Mouse (Mus musculus) forebrain, embryonic 16.5 days (tissue): Measurements from ENCODE around the gene Hoxa10. TPM values are rescaled to one million over a fixed set of nuclear protein-coding genes. Genes with fewer than 3 reads are reported as not detected.

Source experiments
- ATAC-seq: fragments of 200-750 bp; cut with Nextera tagmentation; 2 replicates; pipeline ENCODE4 v1.8.0; 2017; ENCODE audit warnings: mild to moderate bottlenecking, moderate library complexity
- H3K27ac ChIP-seq: fragments of 300-500 bp; sonication (generic); 2 replicates; pipeline ENCODE4 v1.5.1; 2014; ENCODE audit warnings: low read length, control low read depth
- H3K27me3 ChIP-seq: fragments of 300-500 bp; sonication (generic); replicated peaks from 2 replicates; pipeline ENCODE4 v1.6.1; 2014; ENCODE audit warnings: low read length; ENCODE audit not compliant: control insufficient read depth, insufficient read depth
- H3K36me3 ChIP-seq: fragments of 300-500 bp; sonication (generic); 2 replicates; pipeline ENCODE4 v1.6.1; 2014; ENCODE audit not compliant: control insufficient read depth, insufficient read depth
- H3K4me1 ChIP-seq: fragments of 300-500 bp; sonication (generic); replicated peaks from 2 replicates; pipeline ENCODE4 v1.6.1; 2014; ENCODE audit warnings: low read length; ENCODE audit not compliant: control insufficient read depth, insufficient read depth
- H3K4me2 ChIP-seq: fragments of 300-500 bp; sonication (generic); 2 replicates; pipeline ENCODE4 v1.6.1; 2014; ENCODE audit warnings: mild to moderate bottlenecking, low read length, control low read depth
- H3K4me3 ChIP-seq: fragments of 300-500 bp; sonication (generic); replicated peaks from 2 replicates; pipeline ENCODE4 v1.5.1; 2014; ENCODE audit warnings: mild to moderate bottlenecking, low read length, control low read depth
- H3K9ac ChIP-seq: fragments of 300-500 bp; sonication (generic); replicated peaks from 2 replicates; pipeline ENCODE4 v1.6.1; 2014; ENCODE audit warnings: low read depth, low read length, control low read depth
- H3K9me3 ChIP-seq: fragments of 300-500 bp; sonication (generic); 2 replicates; pipeline ENCODE4 v1.6.1; 2016; ENCODE audit warnings: low read length; ENCODE audit not compliant: control insufficient read depth
- WGBS: fragments of 180-500 bp; shearing (Covaris S2); extraction: QIAGEN DNeasy Blood & Tissue Kit; methylation state at CpG from one replicate; pipeline ENCODE4 v1.1.7; 2014; 5-methylcytosine and 5-hydroxymethylcytosine counted together
- polyA plus RNA-seq: library from polyadenylated mRNA; unstranded; fragments of >200 nt; fragmentation: Nextera tagmentation; extraction: Ambion mirVana; gene quantifications from 2 replicates; pipeline ENCODE4 v1.2.1, GENCODE M21; 2015

Gene Hoxa10
- polyA plus RNA-seq, 1 experiment from 2014 or later = not detected

DNA sequence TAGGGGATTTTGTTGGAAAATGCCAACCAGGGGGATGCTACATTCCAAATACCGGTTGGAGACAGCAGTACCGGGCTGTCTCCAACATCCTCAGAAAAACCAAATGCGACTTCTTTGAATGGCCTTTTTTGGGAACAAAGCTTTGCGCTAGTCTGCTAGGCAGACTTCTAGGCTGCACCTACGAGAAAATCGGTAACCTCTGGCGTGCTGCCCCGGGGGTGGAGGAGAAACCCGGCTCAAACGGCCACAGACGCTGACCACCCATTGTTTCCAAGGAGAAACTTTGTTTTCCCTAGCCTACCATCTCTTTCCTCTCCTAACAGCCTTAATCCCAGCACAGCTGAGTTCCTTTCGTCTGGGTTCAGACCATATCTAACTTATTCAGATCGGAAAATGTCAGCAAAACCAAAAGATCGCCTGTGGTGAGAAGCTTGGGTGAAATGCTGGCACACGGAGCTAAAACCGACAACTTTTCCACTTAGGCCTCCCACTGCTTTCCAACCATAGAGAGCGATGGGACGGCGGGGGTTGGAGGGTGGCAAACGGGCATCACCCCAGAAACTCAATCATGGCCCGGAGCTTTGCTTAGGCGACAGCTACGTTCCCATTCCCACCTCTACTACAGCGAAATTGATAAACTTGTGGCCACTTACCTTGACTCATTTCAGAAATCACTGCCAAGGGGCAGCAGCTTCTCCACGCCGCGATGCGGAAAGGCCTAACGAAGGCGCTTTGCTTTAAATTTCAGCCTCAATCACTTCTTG lies 847 bp downstream of the Hoxa10 start:
- Histone ChIP-seq H3K4me1 (no peaks in the 10 kb centered on the region), H3K4me3 (no peak overlapping the region), H3K4me2 (no peak overlapping the region), H3K9ac (no peak overlapping the region), H3K36me3 (no peaks in the 10 kb centered on the region), H3K27ac (no peak overlapping the region), H3K9me3 (no peaks in the 10 kb centered on the region), H3K27me3 (peaks cover 90% of the 10 kb centered on the region)
- WGBS = 3% methylated on average over 30 of the region's 30 CpGs
- ATAC-seq = no peak

DNA sequence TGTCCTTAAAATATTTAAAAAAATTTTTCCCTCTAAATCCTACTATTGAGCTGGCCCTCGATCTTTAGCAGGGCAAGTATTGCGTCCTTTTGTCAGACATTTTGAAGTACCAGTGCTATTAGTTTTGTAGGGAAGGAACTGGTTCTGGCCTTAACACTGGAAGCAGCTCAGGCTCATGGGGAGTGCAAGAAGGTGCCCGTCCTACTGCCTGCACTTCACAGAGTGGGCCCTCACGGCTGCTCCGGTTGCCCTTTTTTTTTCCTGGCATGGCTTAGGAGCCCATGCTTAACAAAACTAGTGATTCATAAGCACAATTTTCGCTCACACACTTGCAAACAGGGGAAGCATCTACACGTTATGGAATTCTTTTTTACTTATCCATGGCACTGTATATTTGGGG lies 1.7 kb downstream of the Hoxa10 start:
- Histone ChIP-seq H3K4me1 (no peaks in the 10 kb centered on the region; the same call in 1 of the 2 replicates), H3K4me2 (no peak overlapping the region), H3K9me3 (no peaks in the 10 kb centered on the region), H3K9ac (no peak overlapping the region), H3K27me3 (peaks cover 92% of the 10 kb centered on the region), H3K27ac (no peak overlapping the region), H3K4me3 (no peak overlapping the region), H3K36me3 (no peaks in the 10 kb centered on the region)
- 4% methylated on average over 7 of the region's 7 CpGs for WGBS
- no peak for ATAC-seq

DNA sequence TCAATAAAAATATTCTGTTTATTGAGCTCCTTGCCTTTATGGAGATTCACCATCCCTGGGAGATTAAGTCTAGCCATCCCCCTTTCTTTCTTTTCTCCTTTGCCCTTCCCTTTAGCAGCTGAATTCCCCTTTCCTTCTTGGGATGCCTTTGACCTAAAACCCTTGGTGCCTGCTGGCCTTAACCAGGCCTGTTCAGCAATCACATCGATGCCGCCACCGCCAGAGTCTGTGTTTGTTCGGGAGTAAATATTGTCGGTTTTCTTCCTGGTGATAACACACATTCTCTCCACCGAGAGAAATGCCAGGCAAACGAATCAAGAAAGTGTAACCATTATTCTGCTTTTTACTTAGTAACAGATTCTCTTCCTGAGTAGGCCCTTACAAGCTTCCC lies 2.5 kb downstream of the Hoxa10 start:
- 3% methylated on average over 7 of the region's 7 CpGs for WGBS
- Histone ChIP-seq H3K4me1 (no peaks in the 10 kb centered on the region; the same call in 1 of the 2 replicates), H3K36me3 (no peaks in the 10 kb centered on the region), H3K27me3 (peaks cover 92% of the 10 kb centered on the region), H3K9me3 (no peaks in the 10 kb centered on the region), H3K9ac (no peak overlapping the region), H3K27ac (no peak overlapping the region), H3K4me3 (no peak overlapping the region), H3K4me2 (no peak overlapping the region)
- no peak for ATAC-seq

DNA sequence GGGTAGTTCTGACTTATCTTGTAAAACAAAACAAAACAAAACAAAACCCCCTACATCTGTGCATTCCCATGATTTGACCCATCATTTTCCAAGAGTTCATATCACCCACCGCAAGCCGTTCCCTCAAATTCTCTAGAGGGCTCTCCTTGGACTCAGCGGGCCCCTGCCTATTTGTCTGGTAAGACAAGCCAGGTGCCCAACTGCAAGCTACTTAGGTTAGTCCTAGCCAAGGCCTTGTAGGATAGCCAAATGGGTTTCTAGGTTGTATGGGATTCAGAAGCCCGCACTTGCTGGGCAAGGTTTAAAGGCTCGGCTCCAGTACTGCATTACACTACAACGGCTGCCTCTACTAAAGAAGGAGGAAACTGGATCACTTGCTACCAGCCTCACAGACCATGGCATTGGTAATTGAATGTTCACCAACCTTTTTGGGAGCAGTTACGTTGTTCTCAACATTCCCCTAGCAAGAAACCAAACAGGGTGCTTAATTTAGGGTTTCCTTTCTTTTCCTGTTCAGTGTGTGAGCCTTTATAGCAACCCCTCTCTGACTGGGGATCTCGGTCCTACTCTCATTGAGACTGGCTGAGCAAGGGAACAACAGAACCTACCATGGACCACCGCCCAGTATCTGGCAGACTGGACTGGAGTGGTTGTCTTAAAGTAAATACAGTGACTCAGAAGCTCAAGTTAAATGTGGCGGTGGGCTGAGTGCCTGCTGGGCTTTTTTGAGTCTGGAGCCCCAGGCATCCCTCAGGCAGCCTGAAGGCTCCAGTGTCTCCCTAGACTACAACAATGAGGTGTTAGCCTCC lies 3.1 kb downstream of the Hoxa10 start:
- Histone ChIP-seq H3K27ac (no peak overlapping the region), H3K4me2 (no peak overlapping the region), H3K4me1 (no peaks in the 10 kb centered on the region; the same call in 1 of the 2 replicates), H3K4me3 (no peak overlapping the region), H3K9me3 (no peaks in the 10 kb centered on the region), H3K36me3 (no peaks in the 10 kb centered on the region), H3K9ac (no peak overlapping the region), H3K27me3 (peaks cover 90% of the 10 kb centered on the region)
- WGBS = 5% methylated on average over 10 of the region's 10 CpGs
- no peak for ATAC-seq

DNA sequence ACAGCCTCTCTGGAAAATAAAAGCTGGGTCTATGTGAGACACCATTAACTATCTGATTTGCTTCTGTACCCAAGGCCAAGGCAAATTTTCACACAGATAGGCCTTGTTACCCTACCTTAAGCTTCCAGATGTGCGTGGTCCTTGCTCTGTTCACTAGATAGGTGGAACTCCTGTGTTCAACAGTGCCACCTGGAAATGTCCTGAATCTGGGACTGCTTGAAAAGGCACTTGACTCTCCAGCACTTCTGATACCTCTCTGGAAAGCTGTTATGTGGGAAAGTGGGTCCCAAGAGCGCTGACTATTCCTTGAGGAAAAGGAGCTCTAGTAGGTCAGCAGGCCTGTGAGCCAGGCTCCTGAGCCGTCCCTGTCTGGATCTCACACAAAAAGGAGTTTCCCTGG lies 3.8 kb downstream of the Hoxa10 start:
- H3K27ac ChIP-seq = no peak overlapping the region
- no peak for ATAC-seq
- H3K9ac ChIP-seq = no peak overlapping the region
- H3K27me3 ChIP-seq = peaks cover 92% of the 10 kb centered on the region
- H3K9me3 ChIP-seq = no peaks in the 10 kb centered on the region
- no peaks in the 10 kb centered on the region for H3K36me3 ChIP-seq
- H3K4me2 ChIP-seq = no peak overlapping the region
- no peaks in the 10 kb centered on the region; the same call in 1 of the 2 replicates for H3K4me1 ChIP-seq
- H3K4me3 ChIP-seq = no peak overlapping the region
- WGBS = 4% methylated on average over 3 of the region's 3 CpGs

DNA sequence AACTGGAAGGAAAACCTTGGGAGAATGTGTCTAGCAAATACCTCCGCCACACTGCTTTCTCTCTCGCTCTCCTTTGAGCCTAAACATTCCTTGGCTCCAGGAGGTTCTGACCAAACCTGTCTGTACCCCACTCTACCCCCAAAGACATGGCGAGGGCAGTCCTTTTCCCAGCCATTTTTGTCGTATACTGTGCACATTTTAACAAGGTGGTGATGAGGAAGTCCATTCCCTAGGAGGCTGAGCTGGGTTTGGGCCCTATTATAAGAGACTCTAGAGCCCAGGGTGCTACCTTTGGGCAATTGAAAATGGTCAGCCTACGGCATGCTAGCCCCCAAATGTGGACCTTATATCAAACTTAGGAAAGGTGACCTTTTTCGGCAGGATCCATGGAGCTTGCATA lies 4.8 kb downstream of the Hoxa10 start:
- no peaks in the 10 kb centered on the region; the same call in 1 of the 2 replicates for H3K4me1 ChIP-seq
- no peak overlapping the region for H3K4me2 ChIP-seq
- H3K9me3 ChIP-seq = no peaks in the 10 kb centered on the region
- H3K4me3 ChIP-seq = no peak overlapping the region
- 22% methylated on average over 6 of the region's 6 CpGs for WGBS
- H3K9ac ChIP-seq = no peak overlapping the region
- no peak for ATAC-seq
- no peak overlapping the region for H3K27ac ChIP-seq
- H3K27me3 ChIP-seq = peaks cover 88% of the 10 kb centered on the region
- no peaks in the 10 kb centered on the region for H3K36me3 ChIP-seq

DNA sequence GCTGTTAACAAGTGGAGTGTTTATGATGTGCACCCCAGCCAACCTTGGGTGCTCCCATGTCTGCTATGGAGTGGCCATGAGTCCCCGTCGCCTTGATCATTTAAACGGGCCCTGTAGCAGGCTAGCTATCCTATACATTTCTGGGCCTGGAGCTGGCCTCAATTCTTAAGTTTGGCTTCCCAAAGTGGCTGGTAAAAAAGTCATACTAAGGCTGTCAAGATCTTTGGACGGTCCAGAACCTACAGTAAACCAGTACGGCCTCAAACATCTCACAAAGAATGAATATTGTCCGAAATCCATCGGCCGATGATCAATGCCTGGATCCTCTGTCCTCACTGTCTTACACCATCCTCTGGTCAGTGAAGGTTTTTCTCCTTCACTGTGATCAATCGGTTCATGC lies 5.4 kb downstream of the Hoxa10 start:
- WGBS = 27% methylated on average over 9 of the region's 9 CpGs
- peaks cover 88% of the 10 kb centered on the region for H3K27me3 ChIP-seq
- no peak overlapping the region for H3K9ac ChIP-seq
- no peak overlapping the region for H3K4me3 ChIP-seq
- no peaks in the 10 kb centered on the region for H3K36me3 ChIP-seq
- H3K4me2 ChIP-seq = no peak overlapping the region
- no peak overlapping the region for H3K27ac ChIP-seq
- no peak for ATAC-seq
- H3K4me1 ChIP-seq = no peaks in the 10 kb centered on the region; the same call in 1 of the 2 replicates
- no peaks in the 10 kb centered on the region for H3K9me3 ChIP-seq

DNA sequence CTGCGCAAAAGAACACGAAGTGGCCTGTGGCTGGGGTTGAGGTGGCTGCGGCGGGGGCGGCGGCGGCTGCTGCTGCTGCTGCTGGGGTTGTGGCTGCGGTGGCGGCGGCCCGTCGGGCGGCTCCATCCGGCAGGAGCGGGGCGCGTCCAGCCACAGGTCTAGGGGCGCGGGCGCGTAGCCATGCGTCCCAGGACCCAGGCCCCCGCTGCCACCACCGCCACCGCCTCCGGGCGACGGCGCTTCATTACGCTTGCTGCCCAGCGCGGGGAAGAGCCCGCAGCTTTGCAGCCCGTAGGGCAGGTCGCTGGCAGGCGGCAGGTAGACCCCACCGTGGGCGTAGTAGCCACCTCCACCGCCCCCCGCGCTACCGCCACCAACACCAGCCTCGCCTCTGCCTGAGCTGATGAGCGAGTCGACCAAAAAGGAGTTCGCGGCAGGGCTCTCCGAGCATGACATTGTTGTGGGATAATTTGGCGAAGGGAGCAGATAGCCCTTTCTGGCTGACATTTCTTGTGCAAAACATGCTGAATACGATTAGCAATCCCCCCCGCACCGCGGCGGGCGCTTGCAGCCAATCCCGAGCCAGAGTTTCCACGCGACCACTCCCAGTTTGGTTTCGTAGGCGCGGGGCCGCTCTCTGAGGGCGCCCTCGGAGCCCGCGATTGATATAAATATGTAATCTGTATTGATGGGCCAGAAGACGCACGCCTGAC lies 6.1 kb downstream of the Hoxa10 start:
- H3K9me3 ChIP-seq = no peaks in the 10 kb centered on the region
- H3K4me1 ChIP-seq = no peaks in the 10 kb centered on the region; the same call in 1 of the 2 replicates
- no peak overlapping the region for H3K27ac ChIP-seq
- H3K27me3 ChIP-seq = peaks cover 86% of the 10 kb centered on the region
- no peak overlapping the region for H3K4me2 ChIP-seq
- no peaks in the 10 kb centered on the region for H3K36me3 ChIP-seq
- no peak for ATAC-seq
- no peak overlapping the region for H3K4me3 ChIP-seq
- H3K9ac ChIP-seq = no peak overlapping the region
- 2% methylated on average over 65 of the region's 68 CpGs for WGBS
